Mouse (Mus musculus) embryonic fibroblast, embryonic 13.5 days (primary cell): ENCODE measurements around the gene Gm43720. TPM values are rescaled to one million over a fixed set of nuclear protein-coding genes. Genes with fewer than 3 reads are reported as not detected.

Experiments used
- H3K27ac ChIP-seq: 2 replicates; pipeline ENCODE4 v1.5.1; 2012; ENCODE audit warnings: low read length, control low read depth, inconsistent platforms; ENCODE audit not compliant: insufficient read depth
- H3K4me1 ChIP-seq: 2 replicates; pipeline ENCODE4 v1.6.1; 2011; ENCODE audit warnings: low read length; ENCODE audit not compliant: control insufficient read depth, insufficient read depth
- H3K4me3 ChIP-seq: 2 replicates; pipeline ENCODE4 v1.5.1; 2011; ENCODE audit warnings: mild to moderate bottlenecking, control low read depth, low read length; ENCODE audit not compliant: insufficient read depth
- CTCF ChIP-seq: IDR thresholded peaks from 2 replicates; pipeline ENCODE4 v1.5.1; 2011; ENCODE audit warnings: mild to moderate bottlenecking, control low read depth, low read length, moderate library complexity, borderline replicate concordance; ENCODE audit not compliant: insufficient read depth
- POLR2A ChIP-seq: IDR thresholded peaks from 2 replicates; pipeline ENCODE4 v1.6.1; 2011; ENCODE audit warnings: low read depth, mild to moderate bottlenecking, control low read depth, low read length, moderate library complexity
- polyA plus RNA-seq: library from polyadenylated mRNA; stranded (reverse); fragments of >200 nt; gene quantifications from 2 replicates; pipeline ENCODE4 v1.2.4, GENCODE M21; 2011; ENCODE audit warnings: low read depth; ENCODE audit not compliant: missing spikeins, insufficient read length

The Gm43720 gene
- polyA plus RNA-seq, 1 experiment: not detected

DNA sequence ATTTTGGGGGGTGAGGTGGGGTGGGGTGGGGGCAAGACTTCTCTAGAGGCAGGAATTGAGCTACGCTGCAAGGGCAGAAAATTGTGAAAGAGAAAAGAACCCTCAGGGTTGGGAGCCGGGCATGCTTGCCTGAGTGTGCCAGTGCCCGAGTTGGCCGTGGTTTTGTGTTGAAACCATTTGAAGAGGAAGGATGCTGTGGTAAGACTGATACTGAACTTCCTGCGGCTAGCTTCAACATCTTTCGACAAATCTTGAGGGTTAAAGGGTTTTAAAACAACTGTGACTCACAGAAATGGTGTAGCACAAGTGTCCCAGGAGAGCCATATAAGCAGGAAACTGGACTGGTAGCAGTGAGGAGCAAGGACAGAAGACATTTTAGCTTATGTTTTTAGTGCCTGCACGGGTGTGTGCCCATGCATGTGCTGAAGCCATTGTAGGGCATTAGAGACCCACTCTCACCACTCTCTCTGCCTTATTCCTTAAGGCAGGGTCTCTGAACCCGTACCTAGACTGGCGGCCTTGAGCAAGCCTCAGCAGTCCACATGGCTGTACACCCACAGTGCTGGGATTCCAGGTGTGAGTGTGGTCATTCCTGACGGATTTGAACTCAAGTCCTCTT lies 22.7 kb downstream of the Gm43720 start:
- Histone ChIP-seq H3K4me3 (no peak overlapping the region), H3K4me1 (peaks cover 2% of the 10 kb centered on the region; the same call in 1 of the 2 replicates), H3K27ac (no peak overlapping the region)
- no peak for TF ChIP-seq POLR2A

DNA sequence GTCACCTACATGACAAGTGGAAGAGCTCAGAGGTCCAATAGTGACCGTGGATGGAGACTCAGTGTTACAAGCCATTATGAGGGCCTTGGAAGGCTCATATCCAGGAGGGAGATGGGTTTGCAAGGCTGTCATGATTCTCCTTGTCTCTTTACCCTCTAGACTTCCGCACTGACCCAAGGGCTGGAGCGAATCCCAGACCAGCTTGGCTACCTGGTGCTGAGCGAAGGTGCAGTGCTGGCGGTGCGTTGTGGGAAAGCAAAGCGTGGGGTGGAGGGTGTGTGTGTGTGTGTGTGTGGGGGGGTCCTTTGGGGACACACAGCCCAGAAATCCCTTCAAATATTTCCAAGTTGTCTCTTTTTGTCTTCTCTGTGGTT lies 23.7 kb downstream of the Gm43720 start:
- Histone ChIP-seq H3K27ac (no peak overlapping the region), H3K4me1 (peaks cover 2% of the 10 kb centered on the region; the same call in 1 of the 2 replicates), H3K4me3 (peak overlapping the region; percentile 71)
- no peak for TF ChIP-seq POLR2A
- no peak for TF ChIP-seq CTCF

DNA sequence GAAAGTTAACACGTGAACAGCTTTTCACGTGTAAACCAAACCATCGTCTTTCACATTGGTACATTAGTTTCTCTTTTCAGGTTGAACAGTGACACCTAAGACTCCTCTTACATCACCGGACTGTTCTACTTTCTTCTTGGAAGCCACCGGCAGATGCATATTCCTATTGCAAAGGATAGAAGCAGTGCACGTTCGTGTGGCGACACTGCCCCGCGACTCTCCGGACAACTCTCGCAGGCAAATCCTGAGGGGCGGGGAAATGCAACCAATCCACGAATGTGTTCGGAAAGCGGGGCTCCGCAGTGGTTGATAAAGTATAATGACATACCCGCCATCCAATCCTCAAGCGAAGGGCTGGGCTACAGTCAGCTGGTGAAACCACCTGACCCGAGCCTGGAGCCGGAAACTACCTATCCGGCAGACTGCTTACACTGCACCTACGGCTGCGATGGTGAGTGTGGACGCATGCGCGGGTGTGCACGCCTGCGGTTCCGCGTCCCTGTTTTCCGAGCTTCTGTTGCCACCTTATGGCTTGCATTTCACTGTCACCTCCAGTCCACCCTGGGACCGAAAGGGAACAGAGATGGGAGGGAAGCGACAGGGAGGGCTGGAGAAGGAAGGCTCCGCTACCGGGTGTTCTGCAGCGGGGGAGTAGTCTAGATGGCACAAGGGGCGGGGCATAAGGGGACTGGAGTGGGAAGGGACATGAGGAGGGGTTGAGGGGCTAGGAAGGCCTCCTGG lies 24.2 kb downstream of the Gm43720 start, which contains the start of gene Lamtor4:
TSS of gene Lamtor4 (plus strand) at position 130 of the 741 bp plus-strand sequence.
- Histone ChIP-seq H3K27ac (0 out of 2 replicates have a peak within 1 kb of the TSS, but pooled peaks have one; percentile 22), H3K4me1 (peaks cover 2% of the 10 kb centered on the region; the same call in 1 of the 2 replicates), H3K4me3 (peak within 1 kb of the TSS; percentile 71)
- peak; percentile 84 for TF ChIP-seq POLR2A
- no peak for TF ChIP-seq CTCF

DNA sequence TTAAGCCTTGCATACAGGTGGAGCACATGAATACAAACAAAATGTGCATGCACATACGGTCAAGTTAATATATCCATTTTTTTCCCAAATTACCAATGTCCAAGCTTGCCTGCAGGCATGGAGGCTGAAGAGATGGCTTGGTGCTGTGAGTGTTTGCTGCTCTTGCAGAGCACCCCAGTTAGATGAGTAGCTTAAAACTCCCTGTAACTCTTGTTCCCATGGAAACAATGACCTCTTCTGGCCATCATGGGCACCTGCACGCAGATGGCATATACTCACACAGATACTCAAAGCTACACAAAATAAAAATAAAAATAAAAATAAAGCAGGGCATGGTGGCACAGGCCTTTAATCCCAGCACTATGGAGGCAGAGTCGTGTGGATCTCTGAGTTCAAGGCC lies 26.7 kb downstream of the Gm43720 start:
- peaks cover 2% of the 10 kb centered on the region; the same call in 1 of the 2 replicates for H3K4me1 ChIP-seq
- no peak overlapping the region for H3K4me3 ChIP-seq
- TF ChIP-seq POLR2A (no peak), CTCF (no peak)
- no peak overlapping the region for H3K27ac ChIP-seq

DNA sequence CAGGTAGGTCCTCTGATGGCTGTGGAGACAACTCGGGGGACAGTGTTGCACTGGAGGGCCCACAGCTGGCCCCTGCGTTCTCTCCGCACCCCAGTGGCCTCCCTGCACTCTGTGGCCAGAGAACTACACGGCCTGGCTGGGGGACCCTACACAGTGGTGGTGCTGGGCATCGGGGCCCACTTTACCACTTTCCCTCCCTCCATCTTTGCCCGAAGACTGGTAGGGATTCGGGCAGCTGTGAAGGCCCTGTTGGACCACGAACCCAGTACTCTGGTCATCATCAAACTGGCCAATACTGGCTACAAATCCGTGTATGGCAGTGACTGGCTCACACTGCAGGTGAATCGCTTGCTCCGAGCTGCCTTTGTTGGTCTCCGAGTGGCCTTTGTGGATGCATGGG lies 28.6 kb downstream of the Gm43720 start:
- TF ChIP-seq POLR2A (no peak), CTCF (no peak)
- Histone ChIP-seq H3K4me3 (no peak overlapping the region), H3K4me1 (no peaks in the 10 kb centered on the region), H3K27ac (no peak overlapping the region)

DNA sequence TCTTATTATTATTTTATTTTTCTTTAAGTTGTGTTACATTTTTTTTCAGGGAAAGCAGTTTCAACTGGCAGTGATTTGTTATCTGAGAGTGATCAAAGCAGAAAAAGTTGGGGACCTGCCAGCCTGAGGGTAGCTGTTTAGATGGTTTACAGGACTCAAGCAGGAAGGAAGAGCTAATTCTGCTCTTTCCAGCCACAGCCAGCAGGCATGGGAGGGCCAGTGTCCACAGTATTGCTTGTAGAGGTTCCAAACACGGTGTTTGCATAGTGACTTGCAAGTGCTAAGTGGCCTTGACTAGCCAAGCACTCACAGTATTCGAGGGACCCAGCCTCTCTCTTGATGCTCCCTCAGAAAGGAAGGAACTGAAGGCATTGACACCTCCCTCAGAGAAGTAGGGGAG lies 38.2 kb downstream of the Gm43720 start:
- H3K4me3 ChIP-seq: no peak overlapping the region
- TF ChIP-seq POLR2A (no peak), CTCF (no peak)
- no peaks in the 10 kb centered on the region for H3K4me1 ChIP-seq
- H3K27ac ChIP-seq: no peak overlapping the region

DNA sequence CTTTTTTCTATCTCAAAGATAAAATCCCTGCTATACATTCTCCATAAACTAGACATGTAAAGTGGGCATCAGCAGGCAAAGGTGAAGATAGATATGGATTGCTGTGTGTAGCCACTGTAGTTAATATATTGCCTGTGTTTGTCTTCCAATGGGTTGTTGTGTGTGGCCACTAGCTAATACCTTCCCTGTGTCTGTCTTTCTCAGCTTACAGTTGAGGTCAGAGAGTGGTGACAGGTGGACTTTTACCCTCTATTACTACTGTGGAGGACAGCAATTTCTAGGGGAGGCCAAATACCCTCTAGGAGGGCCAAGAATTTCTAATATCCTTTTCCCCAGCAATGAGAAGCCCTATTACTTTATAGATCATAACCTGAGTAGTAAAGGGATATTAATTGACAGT lies 45.5 kb downstream of the Gm43720 start:
- TF ChIP-seq CTCF (no peak), POLR2A (no peak)
- H3K27ac ChIP-seq: no peak overlapping the region
- no peak overlapping the region for H3K4me3 ChIP-seq
- H3K4me1 ChIP-seq: no peaks in the 10 kb centered on the region

DNA sequence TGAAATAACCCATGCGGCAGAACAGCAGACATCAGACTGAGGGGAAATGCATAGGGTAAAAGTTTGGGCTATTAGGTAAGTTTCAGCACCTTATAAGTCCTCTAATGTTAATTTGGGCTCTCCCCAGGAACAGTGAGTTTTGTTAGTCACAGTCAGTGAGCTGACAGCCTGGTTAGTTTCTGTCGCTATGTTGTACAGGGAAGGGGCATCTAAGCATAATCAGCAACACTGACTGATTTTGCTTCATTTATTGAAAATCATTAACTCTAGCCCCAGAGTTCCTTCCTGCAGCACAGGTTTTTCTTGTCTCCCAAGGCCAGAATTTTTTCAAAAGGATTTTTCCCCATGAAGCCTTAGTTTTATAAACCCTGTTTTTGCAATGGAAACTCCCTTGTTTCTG lies 46.0 kb downstream of the Gm43720 start:
- H3K4me3 ChIP-seq: no peak overlapping the region
- no peaks in the 10 kb centered on the region for H3K4me1 ChIP-seq
- no peak overlapping the region for H3K27ac ChIP-seq
- no peak for TF ChIP-seq CTCF

DNA sequence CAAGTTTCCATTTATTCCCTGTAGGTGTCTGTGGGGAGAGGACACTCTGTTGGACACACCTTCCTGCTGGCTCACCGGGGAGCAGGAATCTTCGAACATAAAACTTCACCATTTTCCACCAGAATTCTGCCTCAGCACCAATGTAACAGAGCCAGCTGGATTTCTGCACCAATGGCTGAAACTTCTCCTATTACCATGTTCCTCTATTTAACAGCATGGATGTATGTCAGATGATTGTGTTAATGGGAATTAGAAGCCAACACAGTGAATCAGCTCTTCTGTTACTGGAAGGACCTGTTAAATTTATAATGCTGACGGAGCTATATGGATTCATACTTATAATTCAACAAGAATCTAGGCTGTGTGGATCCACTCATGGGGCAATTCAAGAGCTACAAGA lies 50.2 kb downstream of the Gm43720 start:
- Histone ChIP-seq H3K4me3 (no peak overlapping the region), H3K27ac (no peak overlapping the region), H3K4me1 (no peaks in the 10 kb centered on the region)
- TF ChIP-seq POLR2A (no peak), CTCF (no peak)

DNA sequence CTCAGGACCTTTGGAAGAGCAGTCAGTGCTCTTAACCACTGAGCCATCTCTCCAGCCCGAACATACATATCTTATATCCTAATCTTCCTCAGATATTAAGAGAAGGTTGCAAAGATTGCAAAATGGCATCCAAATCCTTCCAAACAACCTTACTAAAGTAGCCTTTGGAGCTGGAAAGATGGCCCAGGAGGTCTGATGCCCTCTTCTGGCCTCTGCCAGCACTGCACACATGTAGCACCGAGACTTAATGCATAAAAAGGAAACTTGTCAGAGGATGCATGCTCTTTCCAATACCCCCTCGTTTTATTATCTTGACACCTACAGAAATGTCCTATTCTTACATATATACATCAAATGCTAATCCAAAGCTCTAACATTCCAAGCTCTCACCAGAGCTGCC lies 51.7 kb downstream of the Gm43720 start:
- no peaks in the 10 kb centered on the region for H3K4me1 ChIP-seq
- TF ChIP-seq POLR2A (no peak), CTCF (peak; percentile 22; the same call in 1 of the 2 replicates)
- no peak overlapping the region for H3K4me3 ChIP-seq
- no peak overlapping the region for H3K27ac ChIP-seq
